Mouse (Mus musculus): ENCODE data around the gene Hnrnpr. TPM values are rescaled to one million over a fixed set of nuclear protein-coding genes. Genes with fewer than 3 reads are reported as not detected.

Gene Hnrnpr
- polyA plus RNA-seq, 1 experiment = 38.4 TPM

GRCm38 (mm10) chr4:136407831-136408230 lies 97.1 kb downstream of the Hnrnpr start:
- Histone ChIP-seq H3ac (ENCODE audit: control insufficient read depth, insufficient read length, low read depth) (no peak overlapping the region), H3K36me3 (ENCODE audit: control insufficient read depth, insufficient read depth) (no peaks in the 10 kb centered on the region), H3K79me2 (ENCODE audit: control insufficient read depth, insufficient read depth) (no peaks in the 10 kb centered on the region), H3K4me3 (ENCODE audit: insufficient read depth, poor library complexity, severe bottlenecking) (no peak overlapping the region), H3K79me3 (ENCODE audit: low read depth) (no peaks in the 10 kb centered on the region), H3K27me3 (ENCODE audit: control insufficient read depth, insufficient read depth, insufficient read length) (no peaks in the 10 kb centered on the region)
- TF ChIP-seq MYOG (IDR thresholded peaks at IDR 0.05; ENCODE audit: control insufficient read depth, extremely low read depth, insufficient read length) (no peak), CTCF (IDR thresholded peaks at IDR 0.05; ENCODE audit: control insufficient read depth, insufficient read depth, insufficient read length) (no peak), CEBPB (IDR thresholded peaks at IDR 0.05; ENCODE audit: low read depth) (no peak)

Other genes starting within 250 kb of the Hnrnpr start
- gene Id3, start 167.4 kb upstream of the Hnrnpr start, polyA plus RNA-seq (2012; fragmentation: generic; extraction: Trizol) = 780 TPM
- gene E2f2, start 138.5 kb upstream of the Hnrnpr start, polyA plus RNA-seq (2012; fragmentation: generic; extraction: Trizol) = 11.5 TPM
- 3.8 TPM for gene Asap3, start 104.6 kb upstream of the Hnrnpr start, polyA plus RNA-seq (2012; fragmentation: generic; extraction: Trizol)
- gene Tcea3, start 63.2 kb upstream of the Hnrnpr start, polyA plus RNA-seq (2012; fragmentation: generic; extraction: Trizol) = 2.8 TPM
- 5.2 TPM for gene Zfp46, start 26.3 kb upstream of the Hnrnpr start, polyA plus RNA-seq (2012; fragmentation: generic; extraction: Trizol)
- 0.06 TPM for gene Htr1d, start 112.6 kb downstream of the Hnrnpr start, polyA plus RNA-seq (2012; fragmentation: generic; extraction: Trizol)
- gene 6030445D17Rik, start 151.3 kb downstream of the Hnrnpr start, polyA plus RNA-seq (2012; fragmentation: generic; extraction: Trizol) = 0.46 TPM
- 16.1 TPM for gene Luzp1, start 158.8 kb downstream of the Hnrnpr start, polyA plus RNA-seq (2012; fragmentation: generic; extraction: Trizol)

Data from C2C12 (cell line).